Mouse (Mus musculus) midbrain, embryonic 14.5 days (tissue): ENCODE data around the gene Tns1. TPM values are rescaled to one million over a fixed set of nuclear protein-coding genes. Genes with fewer than 3 reads are reported as not detected.
"Not testable (repeated sequence)": the region's sequence is repeated elsewhere in the genome, so short reads cannot be mapped to it uniquely, and the experiment has no call there.

Experiments used
- ATAC-seq: fragments of 200-750 bp; cut with Nextera tagmentation; 2 replicates; pipeline ENCODE4 v1.8.0; 2017; ENCODE audit warnings: moderate number of reproducible peaks, moderate library complexity; ENCODE audit not compliant: low FRiP score, low TSS enrichment
- DNase-seq: peaks from one replicate; pipeline ENCODE4 v3.0.0-alpha.2; 2015
- H3K27ac ChIP-seq: fragments of 300-500 bp; sonication (generic); replicated peaks from 2 replicates; pipeline ENCODE4 v1.5.1; 2014; ENCODE audit warnings: mild to moderate bottlenecking, low read depth, low read length, moderate library complexity
- H3K27me3 ChIP-seq: fragments of 300-500 bp; sonication (generic); 2 replicates; pipeline ENCODE4 v1.6.1; 2014; ENCODE audit warnings: low read length, control low read depth, mixed read lengths; ENCODE audit not compliant: control insufficient read depth, insufficient read depth
- H3K36me3 ChIP-seq: fragments of 300-500 bp; sonication (generic); 2 replicates; pipeline ENCODE4 v1.6.1; 2014; ENCODE audit warnings: low read length, control low read depth; ENCODE audit not compliant: control insufficient read depth, insufficient read depth
- H3K4me1 ChIP-seq: fragments of 300-500 bp; sonication (generic); 2 replicates; pipeline ENCODE4 v1.6.1; 2014; ENCODE audit warnings: mild to moderate bottlenecking, antibody characterized with exemption, low read length, control low read depth; ENCODE audit not compliant: control insufficient read depth, insufficient read depth
- H3K4me2 ChIP-seq: fragments of 300-500 bp; sonication (generic); 2 replicates; pipeline ENCODE4 v1.6.1; 2014; ENCODE audit warnings: mild to moderate bottlenecking, low read length, moderate library complexity
- H3K4me3 ChIP-seq: fragments of 300-500 bp; sonication (generic); replicated peaks from 2 replicates; pipeline ENCODE4 v1.5.1; 2014; ENCODE audit warnings: low read depth, low read length
- H3K9ac ChIP-seq: fragments of 300-500 bp; sonication (generic); replicated peaks from 2 replicates; pipeline ENCODE4 v1.6.1; 2014; ENCODE audit warnings: mild to moderate bottlenecking, low read length, moderate library complexity
- H3K9me3 ChIP-seq: fragments of 300-500 bp; sonication (generic); 2 replicates; pipeline ENCODE4 v1.6.1; 2016; ENCODE audit warnings: low read length, control low read depth, mixed read lengths; ENCODE audit not compliant: control insufficient read depth
- WGBS: fragments of 180-500 bp; shearing (Covaris S2); extraction: QIAGEN DNeasy Blood & Tissue Kit; methylation state at CpG from one replicate; pipeline ENCODE4 v1.1.7; 2014; 5-methylcytosine and 5-hydroxymethylcytosine counted together
- polyA plus RNA-seq: library from polyadenylated mRNA; unstranded; fragments of >200 nt; fragmentation: Nextera tagmentation; extraction: Ambion mirVana; gene quantifications from 2 replicates; pipeline ENCODE4 v1.2.1, GENCODE M21; 2014

Gene Tns1
- 7.6 and 11.0 TPM in 2 replicates for polyA plus RNA-seq

- Histone ChIP-seq H3K9me3 (no peaks in the 10 kb centered on the region), H3K4me2 (peak within 1 kb of the TSS; percentile 86), H3K4me1 (peaks cover 11% of the 10 kb centered on the region), H3K27ac (no peak within 1 kb of the TSS), H3K9ac (peak within 1 kb of the TSS; percentile 50), H3K36me3 (no peaks in the 10 kb centered on the region), H3K4me3 (peak within 1 kb of the TSS; percentile 45), H3K27me3 (peaks cover 13% of the 10 kb centered on the region; the same call in 1 of the 2 replicates)
- peak; percentile 64 for DNase-seq
- peak; percentile 60 for ATAC-seq
- WGBS = 1% methylated on average over 74 of the region's 84 CpGs
Observed at GRCm38 (mm10) chr1:74124021-74124981, at the start of gene Tns1. Gene Tns1, minus strand, starts transcription at chr1:74124449.

- H3K9ac ChIP-seq = no peak overlapping the region
- H3K27me3 ChIP-seq = no peaks in the 10 kb centered on the region
- no peaks in the 10 kb centered on the region for H3K36me3 ChIP-seq
- 90% methylated on average over 3 of the region's 3 CpGs for WGBS
- no peaks in the 10 kb centered on the region for H3K9me3 ChIP-seq
- ATAC-seq = no peak
- no peaks in the 10 kb centered on the region for H3K4me1 ChIP-seq
- no peak overlapping the region for H3K27ac ChIP-seq
- no peak for DNase-seq
- no peak overlapping the region for H3K4me3 ChIP-seq
- no peak overlapping the region for H3K4me2 ChIP-seq
Observed at GRCm38 (mm10) chr1:74172722-74173121, 48.5 kb upstream of the Tns1 start.

GRCm38 (mm10) chr1:74169721-74170120, 45.5 kb upstream of the Tns1 start:
- Histone ChIP-seq H3K4me3 (no peak overlapping the region), H3K4me2 (no peak overlapping the region), H3K36me3 (no peaks in the 10 kb centered on the region), H3K27me3 (no peaks in the 10 kb centered on the region), H3K27ac (no peak overlapping the region), H3K9ac (no peak overlapping the region), H3K4me1 (no peaks in the 10 kb centered on the region), H3K9me3 (no peaks in the 10 kb centered on the region)
- 82% methylated on average over 3 of the region's 3 CpGs for WGBS
- DNase-seq (no peak), ATAC-seq (no peak)

- H3K4me1 ChIP-seq = no peaks in the 10 kb centered on the region
- H3K4me2 ChIP-seq = no peak overlapping the region
- no peak for DNase-seq
- no peak overlapping the region for H3K27ac ChIP-seq
- no peak for ATAC-seq
- H3K9ac ChIP-seq = no peak overlapping the region
- H3K27me3 ChIP-seq = no peaks in the 10 kb centered on the region
- 86% methylated on average over 5 of the region's 5 CpGs for WGBS
- no peak overlapping the region for H3K4me3 ChIP-seq
- no peaks in the 10 kb centered on the region for H3K9me3 ChIP-seq
- no peaks in the 10 kb centered on the region for H3K36me3 ChIP-seq
Observed at GRCm38 (mm10) chr1:74167136-74167535, 42.9 kb upstream of the Tns1 start.

GRCm38 (mm10) chr1:74160036-74160435, 35.8 kb upstream of the Tns1 start:
- H3K36me3 ChIP-seq = no peaks in the 10 kb centered on the region
- no peaks in the 10 kb centered on the region for H3K9me3 ChIP-seq
- H3K27ac ChIP-seq = no peak overlapping the region
- WGBS = 87% methylated on average over 2 of the region's 2 CpGs
- no peaks in the 10 kb centered on the region for H3K4me1 ChIP-seq
- no peaks in the 10 kb centered on the region for H3K27me3 ChIP-seq
- H3K4me3 ChIP-seq = no peak overlapping the region
- DNase-seq (no peak), ATAC-seq (no peak)
- H3K4me2 ChIP-seq = no peak overlapping the region
- H3K9ac ChIP-seq = no peak overlapping the region

GRCm38 (mm10) chr1:74159613-74160012, 35.4 kb upstream of the Tns1 start:
- not testable (repeated sequence) for ATAC-seq

GRCm38 (mm10) chr1:74156381-74156910, 32.2 kb upstream of the Tns1 start:
- DNase-seq (no peak), ATAC-seq (no peak)
- Histone ChIP-seq H3K27me3 (no peaks in the 10 kb centered on the region), H3K4me2 (no peak overlapping the region), H3K4me1 (no peaks in the 10 kb centered on the region), H3K9me3 (no peaks in the 10 kb centered on the region), H3K27ac (no peak overlapping the region), H3K4me3 (no peak overlapping the region), H3K9ac (no peak overlapping the region), H3K36me3 (no peaks in the 10 kb centered on the region)
- 74% methylated on average over 14 of the region's 14 CpGs for WGBS

More at GRCm38 (mm10) chr1:74159613-74160012, 35.4 kb upstream of the Tns1 start:
- 84% methylated on average over 4 of the region's 5 CpGs for WGBS
- H3K9ac ChIP-seq, H3K4me1 ChIP-seq, H3K9me3 ChIP-seq, H3K27me3 ChIP-seq, H3K4me3 ChIP-seq, H3K27ac ChIP-seq, H3K36me3 ChIP-seq, DNase-seq, H3K4me2 ChIP-seq: not testable (repeated sequence)

GRCm38 (mm10) chr1:74155435-74156012, 31.3 kb upstream of the Tns1 start:
- DNase-seq = no peak
- no peaks in the 10 kb centered on the region for H3K9me3 ChIP-seq
- no peak for ATAC-seq
- no peak overlapping the region for H3K4me3 ChIP-seq
- H3K27me3 ChIP-seq = no peaks in the 10 kb centered on the region
- H3K4me1 ChIP-seq = no peaks in the 10 kb centered on the region
- no peak overlapping the region for H3K27ac ChIP-seq
- no peak overlapping the region for H3K9ac ChIP-seq
- no peaks in the 10 kb centered on the region for H3K36me3 ChIP-seq
- H3K4me2 ChIP-seq = no peak overlapping the region
- 90% methylated on average over 6 of the region's 6 CpGs for WGBS
